Mouse (Mus musculus) T-cell, adult 2 months (primary cell): Measurements from ENCODE around the gene Tspan6.
A peak's percentile ranks its signal among the peaks of the same experiment; 100 is the strongest.

Experiments used
- DNase-seq: peaks from one replicate; pipeline ENCODE4 v3.0.0; 2022; ENCODE audit warnings: low spot score

The Tspan6 gene

GRCm38 (mm10) chrX:133898014-133898542, at the start of gene Tspan6:
TSS of gene Tspan6 (minus strand) at chrX:133898429.
- peak; percentile 68 for DNase-seq

DNA sequence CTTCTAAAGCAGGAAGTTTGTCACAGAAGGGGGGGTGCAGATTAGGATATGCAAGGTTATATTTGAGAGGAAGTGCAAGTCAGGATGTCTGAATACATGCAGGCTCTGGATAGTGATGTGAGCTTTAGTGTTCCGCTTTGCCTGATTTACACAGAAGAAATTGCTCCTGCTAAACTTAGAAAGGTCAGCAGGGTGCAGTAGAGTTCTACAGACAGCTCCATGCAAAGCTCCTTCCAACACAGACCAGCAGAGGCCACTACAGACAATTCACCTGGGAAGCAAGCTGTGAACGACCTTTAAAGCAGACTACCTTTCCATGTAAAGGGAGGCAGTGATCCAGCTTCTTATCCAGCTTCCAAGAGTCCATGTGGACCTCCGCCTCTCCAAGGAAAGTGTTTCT, 49.2 kb upstream of the Tspan6 start:
- peak; percentile 24 for DNase-seq

DNA sequence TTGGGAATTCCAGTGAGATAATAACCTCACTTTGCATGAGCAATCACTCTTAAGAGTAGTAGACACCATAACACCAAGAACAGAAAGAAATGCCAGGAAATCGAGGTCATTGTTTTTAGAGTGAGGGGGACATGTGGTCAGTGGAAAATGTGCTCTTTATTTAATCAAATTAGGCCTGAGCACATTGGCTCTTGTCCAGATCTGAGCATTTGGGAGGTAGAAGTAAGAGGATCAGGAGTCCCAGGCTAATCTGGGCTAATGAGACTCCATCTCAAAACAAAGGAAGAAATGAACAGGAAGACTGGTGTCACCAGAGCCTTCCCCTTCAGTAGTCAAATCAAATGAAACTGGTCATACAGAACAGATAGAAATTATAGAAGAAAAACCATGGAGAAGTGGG, 41.3 kb upstream of the Tspan6 start:
- no peak for DNase-seq

- no peak for DNase-seq
These were observed 38.5 kb upstream of the Tspan6 start for GRCm38 (mm10) chrX:133936605-133937225.

GRCm38 (mm10) chrX:133931302-133932013, 33.2 kb upstream of the Tspan6 start:
- peak; percentile 3 for DNase-seq

- DNase-seq = no peak
These were observed 28.5 kb upstream of the Tspan6 start for GRCm38 (mm10) chrX:133926760-133927159.

DNA sequence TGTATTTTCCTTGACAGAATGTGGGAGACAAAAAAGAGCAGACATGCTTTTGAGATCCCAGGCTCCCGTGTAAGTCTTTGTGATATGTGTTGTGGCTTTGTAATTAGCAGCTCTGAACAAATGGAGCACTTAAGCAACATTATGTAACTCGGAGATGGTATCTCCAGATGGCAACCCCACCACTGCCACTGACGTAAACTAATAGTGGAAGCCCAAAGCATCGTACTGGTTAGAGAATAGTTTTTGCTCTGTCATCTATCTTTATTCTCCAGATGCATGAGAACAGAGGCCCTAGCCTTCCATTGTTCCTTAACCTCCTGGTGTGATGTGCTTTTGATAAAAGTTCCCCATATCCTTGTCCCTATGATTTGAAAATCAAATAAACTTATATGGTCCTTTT, 23.0 kb upstream of the Tspan6 start:
- no peak for DNase-seq

DNA sequence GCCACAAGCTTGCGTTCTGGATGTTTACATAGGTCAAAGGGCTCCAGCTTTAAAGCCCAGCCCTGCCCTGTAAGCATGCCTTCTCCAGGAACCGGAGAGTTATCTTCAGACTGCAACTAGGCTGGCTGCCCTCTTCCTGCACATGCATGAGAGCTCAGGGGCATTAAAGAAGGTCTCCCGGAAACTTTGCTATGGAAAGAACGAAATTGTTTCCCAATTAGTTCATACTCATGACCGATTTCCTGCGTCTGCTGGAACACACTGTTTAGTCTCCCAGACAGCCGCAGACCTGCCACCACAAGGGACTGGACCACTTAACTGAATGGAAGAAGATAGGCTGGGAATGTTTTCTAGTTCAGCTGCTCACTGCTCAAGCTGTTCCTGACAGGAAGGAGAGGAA, 16.0 kb upstream of the Tspan6 start:
- DNase-seq = no peak

GRCm38 (mm10) chrX:133913006-133913405, 14.8 kb upstream of the Tspan6 start:
- DNase-seq = no peak

- DNase-seq = no peak
These were observed 13.3 kb upstream of the Tspan6 start for GRCm38 (mm10) chrX:133911397-133912103.

DNA sequence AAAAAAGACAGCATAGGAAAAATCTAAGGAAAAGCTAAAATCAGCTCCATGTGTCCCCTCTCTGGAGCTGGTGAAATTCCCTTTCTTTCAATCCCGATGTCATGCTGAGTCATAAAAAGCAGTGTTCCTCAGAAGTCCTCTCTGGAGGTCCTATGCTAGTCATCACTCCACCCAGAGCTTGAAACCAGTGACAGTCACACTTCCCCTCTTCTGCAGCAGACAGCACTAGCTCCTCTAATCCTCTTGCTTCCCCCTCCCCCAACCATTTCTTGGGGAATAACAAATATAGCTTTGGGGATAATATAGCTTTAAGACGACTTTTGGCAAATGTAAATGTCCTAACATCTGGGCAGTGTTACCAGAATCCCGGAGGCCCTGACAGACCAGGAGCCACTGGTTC, 10.0 kb upstream of the Tspan6 start, which contains the start of gene Srpx2:
Gene Srpx2 (plus strand): TSS at position 166 of the 400 bp plus-strand sequence.
- DNase-seq = no peak

DNA sequence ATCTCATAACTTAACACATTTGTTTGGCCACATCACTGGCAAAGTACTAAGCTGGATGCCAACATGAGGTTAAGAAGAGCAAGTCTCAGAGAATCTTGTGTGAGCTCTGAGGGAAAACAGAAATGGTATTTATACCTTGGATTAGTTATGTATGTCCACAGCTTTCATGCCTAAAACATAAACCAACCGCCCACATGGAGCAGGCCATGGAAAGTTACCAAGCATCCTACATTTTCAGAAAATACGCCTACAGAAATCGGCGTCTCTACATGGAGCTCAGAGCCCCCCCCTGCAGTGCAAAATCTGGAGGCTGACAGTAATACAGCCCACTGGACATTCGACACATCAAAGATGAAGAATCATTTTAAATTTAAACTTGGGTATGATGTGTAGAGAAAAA, 10.1 kb downstream of the Tspan6 start:
- DNase-seq = no peak

- peak; percentile 1 for DNase-seq
These were observed 10.9 kb downstream of the Tspan6 start for GRCm38 (mm10) chrX:133887308-133887707.

DNA sequence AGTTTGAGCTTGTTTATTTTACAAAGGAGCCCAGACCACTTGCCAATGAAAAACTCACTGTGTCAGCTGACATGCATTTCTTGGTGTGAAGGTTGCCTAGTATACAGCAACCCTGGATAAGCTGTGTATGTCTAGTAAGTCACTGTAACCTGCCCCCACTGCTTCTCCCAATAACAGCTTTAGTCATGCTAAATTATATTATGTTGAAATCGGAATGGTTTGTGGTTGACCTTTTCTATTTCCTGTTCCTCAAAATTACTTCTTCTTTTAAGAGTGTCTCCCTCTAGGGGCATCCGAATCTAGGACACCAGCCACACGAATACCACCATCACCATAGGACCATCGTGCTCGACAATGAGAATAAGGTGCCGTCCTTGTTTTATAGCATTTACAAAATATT, 28.5 kb downstream of the Tspan6 start:
- no peak for DNase-seq

DNA sequence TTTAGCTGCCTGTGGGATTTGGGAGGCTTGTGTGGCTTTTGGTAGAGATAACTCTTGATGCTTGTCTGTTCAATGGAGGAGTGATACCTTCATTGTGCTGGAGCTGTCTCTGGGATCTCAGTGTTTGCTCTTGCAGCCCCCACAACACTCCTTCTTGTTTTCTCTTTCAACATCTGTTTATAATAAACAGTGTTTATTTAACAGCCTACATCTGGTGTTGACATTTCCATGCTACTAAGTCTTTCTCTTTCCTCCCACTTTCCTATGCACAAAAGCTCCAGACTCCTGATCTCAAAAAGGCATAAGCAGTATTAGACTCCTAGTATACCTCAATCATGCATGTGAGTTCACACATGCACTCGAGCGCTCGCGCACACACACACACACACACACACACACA, 44.6 kb downstream of the Tspan6 start:
- no peak for DNase-seq

DNA sequence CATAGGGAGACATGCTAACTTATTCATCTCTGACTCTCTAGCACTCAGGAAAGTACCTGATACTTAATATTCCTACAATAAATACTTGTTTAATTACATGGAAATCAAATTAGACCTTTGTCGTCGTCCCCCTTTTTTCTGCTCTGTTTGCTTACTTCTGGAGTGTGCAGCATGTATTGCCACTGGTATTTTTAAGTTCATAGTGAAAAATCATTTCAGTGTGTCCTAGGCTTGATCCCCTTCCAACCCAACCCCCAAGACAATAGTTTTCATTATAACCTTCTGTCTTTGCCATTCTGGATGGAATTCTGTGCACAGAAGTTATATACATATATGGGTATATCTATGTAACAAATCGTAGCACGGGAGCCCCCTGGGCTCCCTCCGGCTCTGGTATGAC, 47.5 kb downstream of the Tspan6 start, which contains the start of gene Tnmd:
Gene Tnmd (plus strand): TSS at position 301 of the 400 bp plus-strand sequence.
- DNase-seq = no peak
